Mouse (Mus musculus): ENCODE data around the gene Gm10563.

DNA sequence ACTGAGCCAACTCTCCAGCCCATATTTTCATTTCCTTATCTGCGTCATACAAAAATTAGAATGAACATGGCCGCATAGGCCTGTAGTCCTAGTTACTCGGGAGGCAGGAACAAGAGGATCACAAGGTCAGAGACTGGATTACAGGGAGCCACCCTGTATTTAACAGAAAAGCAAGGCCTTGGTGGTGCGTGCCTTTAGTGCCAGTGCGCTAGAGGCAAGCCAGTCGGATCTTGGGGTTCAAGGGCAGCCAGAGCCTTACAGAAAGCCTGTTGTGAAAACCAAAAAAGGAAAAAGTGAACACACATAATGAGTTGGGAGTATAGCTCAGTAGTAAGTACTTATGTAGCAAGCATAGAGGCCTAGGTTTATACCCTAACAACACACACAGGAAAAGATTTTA lies 75.4 kb downstream of the Gm10563 start:
- TF ChIP-seq CTCF (IDR thresholded peaks at IDR 0.05) = no peak
- TF ChIP-seq EP300 (IDR thresholded peaks at IDR 0.05; ENCODE audit: insufficient read depth, low read depth, low read length) = no peak
- TF ChIP-seq POLR2A (IDR thresholded peaks at IDR 0.05; ENCODE audit: insufficient read depth, low read depth, low read length) = no peak
